Mouse (Mus musculus) liver, embryonic 14.5 days (tissue): Measurements from ENCODE around the gene Aar2. TPM values are rescaled to one million over a fixed set of nuclear protein-coding genes. Genes with fewer than 3 reads are reported as not detected.

ENCODE experiments used
- ATAC-seq: fragments of 200-750 bp; cut with Nextera tagmentation; 2 replicates; pipeline ENCODE4 v1.8.0; 2017; ENCODE audit warnings: moderate number of reproducible peaks, mild to moderate bottlenecking, moderate library complexity; ENCODE audit not compliant: insufficient read depth
- DNase-seq, 3 experiments: peaks; one replicate each; pipeline ENCODE4 v3.0.0-alpha.2; 2012 to 2013; ENCODE audit warnings: low read depth in 3 of 3, low spot score in 3 of 3
- H3K27ac ChIP-seq: fragments of 300-500 bp; sonication (generic); 2 replicates; pipeline ENCODE4 v1.5.1; 2014; ENCODE audit warnings: moderate library complexity, mild to moderate bottlenecking, control low read depth, inconsistent platforms
- H3K27me3 ChIP-seq: fragments of 300-500 bp; sonication (generic); 2 replicates; pipeline ENCODE4 v1.6.1; 2014; ENCODE audit warnings: mild to moderate bottlenecking, low read length, moderate library complexity; ENCODE audit not compliant: control insufficient read depth, insufficient read depth
- H3K36me3 ChIP-seq: fragments of 300-500 bp; sonication (generic); replicated peaks from 2 replicates; pipeline ENCODE4 v1.6.1; 2014; ENCODE audit warnings: low read depth; ENCODE audit not compliant: control insufficient read depth, insufficient read depth
- H3K4me1 ChIP-seq, 2 experiments: fragments of 200-500 bp in 1 of 2; fragments of 300-500 bp in 1 of 2; sonication (generic) in 1 of 2; replicated peaks; 2 replicates each; pipeline ENCODE4 v1.6.1; 2012 to 2014; ENCODE audit warnings: antibody characterized with exemption in 1 of 2, inconsistent platforms in 1 of 2, low read length in 1 of 2; ENCODE audit not compliant: control insufficient read depth in 2 of 2, insufficient read depth in 2 of 2
- H3K4me2 ChIP-seq: fragments of 300-500 bp; sonication (generic); 2 replicates; pipeline ENCODE4 v1.6.1; 2014; ENCODE audit warnings: low read depth, mild to moderate bottlenecking, control low read depth, moderate library complexity
- H3K4me3 ChIP-seq, 2 experiments: fragments of 200-500 bp in 1 of 2; fragments of 300-500 bp in 1 of 2; sonication (generic) in 1 of 2; 2 replicates each; pipeline ENCODE4 v1.5.1; 2012 to 2014; ENCODE audit warnings: low read depth in 2 of 2, low read length in 2 of 2, mild to moderate bottlenecking in 2 of 2, control low read depth in 1 of 2, inconsistent platforms in 1 of 2, moderate library complexity in 1 of 2; ENCODE audit not compliant: insufficient read depth in 1 of 2
- H3K9ac ChIP-seq: fragments of 300-500 bp; sonication (generic); replicated peaks from 2 replicates; pipeline ENCODE4 v1.6.1; 2014; ENCODE audit warnings: mild to moderate bottlenecking, control low read depth, moderate library complexity
- H3K9me3 ChIP-seq: fragments of 300-500 bp; sonication (generic); 2 replicates; pipeline ENCODE4 v1.6.1; 2016; ENCODE audit warnings: low read length, mixed read lengths; ENCODE audit not compliant: control insufficient read depth
- CTCF ChIP-seq: IDR thresholded peaks from 2 replicates; pipeline ENCODE4 v1.5.1; 2016; ENCODE audit warnings: antibody characterized with exemption, low read depth, control low read depth
- EP300 ChIP-seq: IDR thresholded peaks from 2 replicates; pipeline ENCODE4 v1.6.1; 2016; ENCODE audit warnings: antibody characterized with exemption, low read depth
- WGBS: fragments of 180-500 bp; shearing (Covaris S2); extraction: QIAGEN DNeasy Blood & Tissue Kit; methylation state at CpG from one replicate; pipeline ENCODE4 v1.1.7; 2014; ENCODE audit not compliant: insufficient replicate concordance; 5-methylcytosine and 5-hydroxymethylcytosine counted together
- polyA plus RNA-seq, 2 experiments: library from polyadenylated mRNA; depleted of rRNA in 1 of 2; stranded (reverse) in 1 of 2; unstranded in 1 of 2; fragments of >200 nt; fragmentation: Nextera tagmentation in 1 of 2; extraction: Ambion mirVana in 1 of 2; gene quantifications; 2 replicates each; pipeline versions ENCODE4 v1.2.1 to v1.2.3; 2012 to 2014

Aar2 gene
- polyA plus RNA-seq (2012; rRNA removed) = 5.9 and 6.0 TPM in 2 replicates
- 13.2 and 14.2 TPM in 2 replicates for polyA plus RNA-seq (2014; fragmentation: Nextera tagmentation; extraction: Ambion mirVana)

- TF ChIP-seq EP300 (0 out of 2 replicates have a peak, but pooled peaks have one; percentile 16), CTCF (no peak)
- Histone ChIP-seq H3K27ac (no peak within 1 kb of the TSS), H3K9me3 (no peaks in the 10 kb centered on the region), H3K9ac (peak within 1 kb of the TSS; percentile 80), H3K4me2 (peak within 1 kb of the TSS; percentile 84), H3K4me3 (peak within 1 kb of the TSS; percentile 71 to 72), H3K4me1 (peaks cover 7 to 9% of the 10 kb centered on the region in 2 experiments), H3K36me3 (peaks cover 4% of the 10 kb centered on the region; the same call in 1 of the 2 replicates), H3K27me3 (no peaks in the 10 kb centered on the region)
- ATAC-seq = peak; percentile 67; the same call in 1 of the 2 replicates
- peak; percentile 69 to 72 (median 72) for DNase-seq
- WGBS = 4% methylated on average over 39 of the region's 39 CpGs
Observed at GRCm38 (mm10) chr2:156547123-156547891, at the start of gene Aar2. Gene Aar2, plus strand, starts transcription at chr2:156547584.

DNA sequence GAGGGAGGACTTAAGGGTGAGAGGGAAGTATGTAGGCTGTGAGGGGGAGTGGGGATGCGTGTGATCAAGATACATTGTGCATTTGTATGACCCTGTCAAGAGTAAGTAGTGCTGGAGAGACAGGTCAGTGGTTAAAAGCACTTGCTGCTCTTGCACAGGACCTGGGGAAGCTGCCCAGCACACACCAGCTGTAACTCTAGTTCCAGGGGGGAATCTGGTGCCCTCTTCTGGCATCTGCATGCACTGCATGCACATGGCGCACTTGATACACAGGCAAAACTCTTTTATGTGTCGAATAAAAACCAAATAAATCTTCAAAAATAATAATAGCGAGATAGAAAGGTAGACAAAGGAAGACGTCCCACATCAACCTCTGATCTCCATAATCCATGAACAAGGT, 49.5 kb upstream of the Aar2 start:
- Histone ChIP-seq H3K36me3 (no peaks in the 10 kb centered on the region), H3K9ac (no peak overlapping the region), H3K4me3 (no peak overlapping the region), H3K27ac (no peak overlapping the region), H3K4me2 (no peak overlapping the region), H3K4me1 (peaks cover 29 to 36% of the 10 kb centered on the region in 2 experiments), H3K27me3 (no peaks in the 10 kb centered on the region), H3K9me3 (no peaks in the 10 kb centered on the region)
- no peak for ATAC-seq
- peak in 2 of 3 experiments; percentile 31 to 42 for DNase-seq
- TF ChIP-seq EP300 (no peak), CTCF (peak; percentile 97)
- 34% methylated on average over 5 of the region's 5 CpGs for WGBS

- ATAC-seq = no peak
- Histone ChIP-seq H3K4me2 (no peak overlapping the region), H3K27me3 (no peaks in the 10 kb centered on the region), H3K4me1 (peaks cover 4 to 9% of the 10 kb centered on the region in 2 experiments), H3K9ac (no peak overlapping the region), H3K36me3 (no peaks in the 10 kb centered on the region), H3K4me3 (no peak overlapping the region), H3K9me3 (no peaks in the 10 kb centered on the region), H3K27ac (no peak overlapping the region)
- TF ChIP-seq CTCF (no peak), EP300 (no peak)
- 64% methylated on average over 1 of the region's 1 CpGs for WGBS
- no peak for DNase-seq
Observed at GRCm38 (mm10) chr2:156501025-156501424, 46.4 kb upstream of the Aar2 start.

GRCm38 (mm10) chr2:156505533-156505932, 41.9 kb upstream of the Aar2 start:
- no peak for TF ChIP-seq CTCF
- TF ChIP-seq EP300 = no peak
- DNase-seq = no peak
- ATAC-seq = no peak

DNA sequence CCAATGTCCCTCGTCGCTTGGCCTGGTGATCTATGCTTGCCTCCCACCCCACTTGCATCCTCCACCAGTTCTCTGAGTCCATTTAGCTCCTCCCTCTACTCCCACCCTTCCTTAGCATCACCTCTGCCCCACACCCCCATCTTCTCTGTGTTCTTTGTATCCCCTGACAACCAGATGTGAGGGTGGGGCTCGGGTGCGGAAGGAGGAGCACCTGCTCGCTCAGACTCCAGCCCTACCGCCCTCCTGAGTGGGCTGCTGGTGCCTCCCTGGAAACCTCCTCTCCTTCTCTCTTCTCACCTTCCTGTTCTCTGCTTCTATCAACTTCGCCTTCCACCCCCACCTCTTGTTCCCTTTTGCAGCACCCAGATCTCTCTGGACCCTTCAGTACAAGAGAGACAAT, 35.4 kb upstream of the Aar2 start:
- Histone ChIP-seq H3K27ac (no peak overlapping the region), H3K27me3 (no peaks in the 10 kb centered on the region), H3K9me3 (no peaks in the 10 kb centered on the region), H3K4me1 (no peaks in the 10 kb centered on the region), H3K4me3 (no peak overlapping the region), H3K36me3 (no peaks in the 10 kb centered on the region), H3K9ac (no peak overlapping the region), H3K4me2 (no peak overlapping the region)
- DNase-seq (no peak), ATAC-seq (no peak)
- 70% methylated on average over 7 of the region's 7 CpGs for WGBS
- TF ChIP-seq CTCF (no peak), EP300 (no peak)

More at GRCm38 (mm10) chr2:156505533-156505932, 41.9 kb upstream of the Aar2 start:
- Histone ChIP-seq H3K36me3 (no peaks in the 10 kb centered on the region), H3K4me2 (no peak overlapping the region), H3K27ac (no peak overlapping the region), H3K9me3 (no peaks in the 10 kb centered on the region), H3K27me3 (no peaks in the 10 kb centered on the region), H3K4me3 (no peak overlapping the region), H3K9ac (no peak overlapping the region), H3K4me1 (no peaks in the 10 kb centered on the region)
- 71% methylated on average over 13 of the region's 13 CpGs for WGBS
